ENCODE assay signal across 9 mouse cellular contexts in the genomic region with DNA sequence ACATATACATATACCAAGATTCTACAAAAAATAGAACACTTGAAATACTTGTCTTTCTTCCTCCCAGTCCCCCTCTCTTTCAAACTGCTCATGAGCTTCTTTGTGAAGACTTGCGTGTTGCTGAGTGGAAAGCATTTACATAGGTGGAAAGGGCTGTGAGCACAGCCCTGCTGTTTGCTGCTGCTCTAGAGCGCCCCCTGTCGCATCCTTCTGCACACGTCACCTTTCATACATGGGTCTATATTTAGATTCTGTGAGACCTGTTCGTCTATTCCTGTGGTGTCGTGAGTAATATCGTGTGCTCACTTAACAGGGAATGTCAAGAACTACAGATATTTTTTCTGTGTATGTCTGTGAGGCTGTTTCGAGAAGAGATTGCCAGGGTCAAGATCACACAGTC. TPM values are rescaled to one million over a fixed set of nuclear protein-coding genes. Genes with fewer than 3 reads are reported as not detected.
DNase-seq lines count a peak whose midpoint lies in the region; ATAC-seq lines count a peak whose summit lies in the region.
"Had no signal": no experiment of that assay in that cellular context is flagged by ENCODE, and none has a peak within 500 bp of the region (broad histone marks: within the 10 kb centered on the region; RNA-seq: fewer than 3 reads in every experiment).

No protein-coding gene starts in this region.

- H3K9ac ChIP-seq in embryonic facial prominence, embryonic 11.5 days (replicated peaks; ENCODE audit: low read length): no peak overlapping the region
- H3K9ac ChIP-seq: neural tube, embryonic 13.5 days had no signal

- H3K9me3 ChIP-seq in embryonic facial prominence, embryonic 11.5 days (replicated peaks; ENCODE audit: control insufficient read depth, low read length): no peaks in the 10 kb centered on the region
- H3K9me3 ChIP-seq: neural tube, embryonic 13.5 days had no signal

- no peak for ATAC-seq in embryonic facial prominence, embryonic 11.5 days (replicated peaks; ENCODE audit: insufficient number of reproducible peaks, low FRiP score, low TSS enrichment, low read depth)

- no peak overlapping the region for H3K4me2 ChIP-seq in embryonic facial prominence, embryonic 11.5 days (ENCODE audit: low read depth, low read length)
- H3K4me2 ChIP-seq: neural tube, embryonic 13.5 days had no signal

- H3K27ac ChIP-seq in embryonic facial prominence, embryonic 11.5 days (replicated peaks; ENCODE audit: low read depth, low read length): no peak overlapping the region
- H3K27ac ChIP-seq: neural tube, embryonic 13.5 days had no signal

- no peaks in the 10 kb centered on the region for H3K4me1 ChIP-seq in embryonic facial prominence, embryonic 11.5 days (ENCODE audit: control insufficient read depth, insufficient read depth, low read length)
- H3K4me1 ChIP-seq: neural tube, embryonic 13.5 days had no signal

- 18% methylated on average over 8 of the region's 8 CpGs for WGBS in embryonic facial prominence, embryonic 11.5 days

- H3K36me3 ChIP-seq in embryonic facial prominence, embryonic 11.5 days (replicated peaks; ENCODE audit: control insufficient read depth, insufficient read depth, low read depth, low read length): no peaks in the 10 kb centered on the region
- H3K36me3 ChIP-seq: neural tube, embryonic 13.5 days had no signal

- H3K27me3 ChIP-seq in embryonic facial prominence, embryonic 11.5 days (ENCODE audit: control insufficient read depth, insufficient read depth, low read length): no peaks in the 10 kb centered on the region
- H3K27me3 ChIP-seq: neural tube, embryonic 13.5 days had no signal

- DNase-seq in layer of hippocampus, adult 11-12 months (ENCODE audit: low spot score): peak; percentile 8
- no peak for DNase-seq in layer of hippocampus, adult 9-10 months (ENCODE audit: low spot score)
- DNase-seq in adrenal gland, adult 2 months: peak; percentile 38
- DNase-seq in embryonic facial prominence, embryonic 11.5 days (ENCODE audit: low spot score): peak; percentile 64
- DNase-seq in kidney, adult 9 months: peak; percentile 25
- DNase-seq in lung, adult 18-20 months: peak; percentile 48 to 69
- DNase-seq in right cerebral cortex, adult 18-20 months: peak; percentile 25
- no peak for DNase-seq in gastrocnemius, postnatal 25 days

- no peak overlapping the region for H3K4me3 ChIP-seq in embryonic facial prominence, embryonic 11.5 days (ENCODE audit: low read depth, low read length)
- H3K4me3 ChIP-seq: neural tube, embryonic 13.5 days had no signal

RNA-seq across cellular contexts. Expression of a gene that starts 35.5 kb away (rescaled TPM):
- not detected for total RNA-seq in adrenal gland, adult 2 months (2021)
- polyA plus RNA-seq in adrenal gland, adult 2 months (2012; rRNA removed): 0.18 TPM in 1 of 2 replicates, not detected in the other
- 1.6 and 1.9 TPM in 2 replicates for polyA plus RNA-seq in embryonic facial prominence, embryonic 11.5 days (2014; fragmentation: Nextera tagmentation; extraction: Ambion mirVana)
- not detected for total RNA-seq in gastrocnemius, postnatal 25 days (2021)

Comparison
In these comparisons a context has a peak if more than half of its experiments do, and no peak if none do; other contexts are left out.
1. DNase-seq: peak in layer of hippocampus, adult 11-12 months (single experiment), adrenal gland, adult 2 months (single experiment), embryonic facial prominence, embryonic 11.5 days (single experiment), kidney, adult 9 months (single experiment), lung, adult 18-20 months (2 of 2) and right cerebral cortex, adult 18-20 months (single experiment); none in layer of hippocampus, adult 9-10 months (single experiment) and gastrocnemius, postnatal 25 days (single experiment).